Mouse (Mus musculus): ENCODE measurements around the gene Gorasp2.

DNA sequence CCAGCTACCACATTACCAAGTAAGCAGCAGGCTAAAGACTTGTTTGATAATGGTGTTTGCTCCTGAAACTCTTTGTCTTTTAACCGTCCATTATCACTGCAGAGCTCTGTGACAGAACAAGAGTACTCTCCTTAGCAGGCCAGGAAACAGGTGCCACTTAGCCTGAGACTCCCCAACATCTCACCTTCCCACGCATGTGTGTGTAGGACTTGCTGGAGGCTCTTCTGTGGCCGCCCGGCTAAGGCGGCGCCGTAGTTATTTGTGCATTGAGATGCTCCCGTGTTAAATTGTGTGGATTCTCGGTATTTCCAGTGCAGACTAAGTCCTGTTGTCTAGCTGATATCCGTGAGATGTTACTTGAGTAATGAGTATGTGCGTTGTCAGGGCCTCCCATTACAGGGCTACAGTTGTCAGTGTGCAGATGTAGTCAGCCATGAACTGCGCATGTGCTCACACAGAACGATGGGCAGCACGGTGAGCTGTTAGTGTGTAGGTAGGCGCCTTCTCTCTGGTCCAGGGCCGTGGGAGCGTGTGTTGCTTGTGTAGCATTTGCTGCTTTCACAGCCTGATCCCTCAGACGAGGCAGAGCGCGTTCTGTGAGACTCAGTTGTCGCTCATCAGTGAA is 27.2 kb downstream of the Gorasp2 start:
- no peak for TF ChIP-seq CTCF (IDR thresholded peaks at IDR 0.05; ENCODE audit: extremely low read depth, insufficient read depth, low read length)
- TF ChIP-seq POLR2A (IDR thresholded peaks at IDR 0.05; ENCODE audit: extremely low read depth, insufficient read depth, low read length): no peak
